Mouse (Mus musculus): Measurements from ENCODE around the gene Syde2. TPM values are rescaled to one million over a fixed set of nuclear protein-coding genes. Genes with fewer than 3 reads are reported as not detected.
A peak's percentile ranks its signal among the peaks of the same experiment; 100 is the strongest.

Gene Syde2
- total RNA-seq, 1 experiment from 2014 or later, result 4.9 TPM

DNA sequence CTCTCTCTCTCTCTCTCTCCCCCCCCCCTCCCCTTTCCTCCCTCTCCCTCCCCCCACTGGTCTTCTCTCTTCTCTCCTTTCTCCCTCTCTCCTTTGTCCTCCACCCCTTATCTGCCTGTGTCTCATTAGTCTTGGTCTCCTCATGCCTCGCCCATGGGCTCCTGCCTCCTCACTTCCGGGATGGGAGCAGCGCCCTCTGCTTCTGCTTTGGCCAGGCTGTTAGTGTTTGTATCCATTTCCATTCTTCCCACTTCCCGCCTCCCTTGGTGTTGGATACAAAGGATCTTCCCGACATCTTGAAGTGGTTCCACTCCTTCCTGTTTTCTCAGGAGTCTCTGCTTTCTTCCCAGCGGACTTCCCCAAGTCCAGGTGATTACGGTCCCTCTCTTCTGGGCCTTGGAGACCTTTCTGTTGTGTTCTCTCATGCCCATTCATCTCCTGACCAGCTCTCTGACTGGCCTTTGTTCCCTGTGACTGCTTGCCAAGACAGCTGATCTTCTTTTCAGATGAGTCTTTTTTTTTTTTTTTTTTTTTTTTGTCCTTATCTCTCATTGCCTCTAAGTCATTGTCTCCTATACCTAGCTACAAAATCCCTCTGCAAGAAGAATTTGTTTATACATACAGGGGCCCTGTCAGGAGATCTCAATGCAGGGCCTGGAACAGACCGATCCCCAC is 24.0 kb downstream of the Syde2 start:
- no peak for DNase-seq

DNA sequence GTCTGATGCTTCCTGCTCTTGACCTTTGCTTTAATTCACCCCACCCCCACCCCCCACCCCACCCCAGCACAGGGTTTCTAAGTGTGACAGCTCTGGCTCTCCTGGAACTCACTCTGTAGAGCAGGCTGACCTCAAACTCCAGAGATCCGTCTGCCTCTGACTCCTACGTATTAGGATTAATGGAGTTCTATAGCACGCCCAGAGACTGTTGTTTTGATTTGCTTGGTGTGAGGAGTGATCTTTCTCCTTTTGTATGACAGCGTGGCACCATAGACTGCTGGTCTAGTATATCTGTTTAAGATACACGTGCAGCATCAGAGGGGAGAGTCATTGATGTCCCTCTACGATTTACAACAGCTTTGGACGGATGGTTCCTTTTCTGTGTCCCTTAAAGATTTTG is 25.8 kb downstream of the Syde2 start:
- DNase-seq, result no peak

DNA sequence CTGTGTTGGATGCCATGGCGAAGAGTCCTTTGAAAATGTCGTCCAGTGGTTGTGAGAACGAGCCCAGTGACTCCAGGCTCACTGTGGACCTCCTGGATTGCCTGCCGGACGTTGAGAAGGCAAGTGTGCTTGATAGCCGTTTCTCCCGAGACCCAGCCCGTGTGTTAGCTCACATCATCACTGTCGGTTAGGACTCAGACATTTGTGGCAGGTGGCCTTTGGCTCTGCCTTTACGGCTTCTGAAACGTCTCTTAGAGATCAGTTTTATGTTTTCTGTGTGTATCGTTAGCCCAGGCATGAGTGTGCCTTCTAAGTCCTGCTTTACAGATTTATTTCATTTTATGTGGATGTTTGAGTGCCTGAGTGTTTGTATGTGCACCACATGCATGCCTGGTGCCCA is 26.7 kb downstream of the Syde2 start:
- no peak for DNase-seq

DNA sequence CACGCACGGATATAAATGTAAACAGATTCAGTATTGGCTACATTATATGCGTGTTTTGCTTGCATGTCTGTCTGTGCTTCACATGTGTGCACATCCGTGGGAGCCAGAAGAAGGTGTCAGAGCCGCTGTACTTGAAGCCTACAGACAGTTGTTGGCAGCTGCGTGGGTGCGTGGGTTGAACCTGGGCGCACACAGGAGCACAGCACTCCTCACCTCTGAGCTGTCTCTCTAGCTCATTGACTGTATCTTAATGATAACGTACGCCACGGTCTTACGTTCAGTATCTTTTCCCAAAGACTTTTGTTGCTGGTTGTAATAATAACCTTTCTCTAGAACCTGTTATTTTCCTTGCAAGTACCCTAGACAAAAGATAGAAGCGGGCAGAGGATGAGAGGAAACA is 29.3 kb downstream of the Syde2 start:
- DNase-seq, result no peak

DNA sequence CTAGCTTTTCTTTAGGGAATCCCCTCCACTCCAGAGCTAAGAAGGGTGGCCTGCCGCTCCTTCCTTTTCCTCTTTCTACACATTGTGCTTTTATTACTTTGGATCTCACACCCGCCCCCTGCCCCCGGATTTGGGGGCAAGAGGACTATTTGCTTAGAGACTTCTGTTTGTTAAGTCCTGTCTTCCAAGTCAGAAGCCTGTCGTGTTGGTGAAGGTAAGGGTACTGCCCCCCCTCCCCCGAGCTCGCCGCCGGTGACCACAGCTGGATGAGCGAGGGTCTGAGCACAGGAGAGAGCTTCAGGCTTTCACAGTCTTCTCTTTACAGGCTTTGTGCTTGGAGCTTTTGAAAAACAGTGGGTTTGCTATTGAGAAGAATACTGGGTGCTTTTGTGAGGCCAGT is 29.9 kb downstream of the Syde2 start:
- no peak for DNase-seq

DNA sequence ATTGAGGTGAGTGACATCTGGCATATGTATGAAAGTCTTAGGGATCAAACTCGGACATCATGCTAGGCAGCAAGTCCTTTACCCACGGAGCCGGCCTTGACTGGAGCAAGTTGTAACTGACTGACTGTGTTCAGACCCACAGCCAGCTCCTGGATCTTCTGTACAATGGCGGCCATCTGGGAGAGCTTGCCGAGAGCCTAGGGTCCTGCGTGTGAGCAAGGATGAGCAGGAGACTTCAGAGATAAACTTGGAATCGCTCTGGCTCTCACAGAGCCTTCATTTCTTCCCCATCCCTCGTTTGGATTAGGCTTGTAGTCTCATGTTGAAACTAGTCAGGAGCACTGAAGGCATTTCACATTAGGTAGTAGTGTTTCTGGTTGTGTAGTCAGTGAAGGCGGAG is 34.6 kb downstream of the Syde2 start:
- DNase-seq, result no peak

DNA sequence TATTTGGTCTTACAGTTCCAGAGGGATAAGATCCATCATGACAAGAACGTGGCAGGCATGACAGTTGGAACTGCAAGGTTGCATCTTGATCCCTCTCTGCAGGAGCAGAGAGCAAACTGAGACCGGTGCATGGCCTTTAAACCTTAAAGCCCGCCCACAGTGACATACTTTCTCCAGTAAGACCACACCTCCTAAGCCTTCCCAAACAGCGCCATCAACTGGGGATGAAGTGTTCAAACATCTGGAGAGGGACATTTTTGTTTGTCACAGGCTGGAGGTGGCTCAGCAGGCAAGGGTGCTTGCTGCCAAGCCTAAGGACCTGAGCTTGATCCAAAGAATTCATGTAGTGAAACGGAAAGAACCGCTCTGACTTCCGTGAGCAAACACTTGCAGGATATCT is 37.1 kb downstream of the Syde2 start:
- DNase-seq, result no peak

DNA sequence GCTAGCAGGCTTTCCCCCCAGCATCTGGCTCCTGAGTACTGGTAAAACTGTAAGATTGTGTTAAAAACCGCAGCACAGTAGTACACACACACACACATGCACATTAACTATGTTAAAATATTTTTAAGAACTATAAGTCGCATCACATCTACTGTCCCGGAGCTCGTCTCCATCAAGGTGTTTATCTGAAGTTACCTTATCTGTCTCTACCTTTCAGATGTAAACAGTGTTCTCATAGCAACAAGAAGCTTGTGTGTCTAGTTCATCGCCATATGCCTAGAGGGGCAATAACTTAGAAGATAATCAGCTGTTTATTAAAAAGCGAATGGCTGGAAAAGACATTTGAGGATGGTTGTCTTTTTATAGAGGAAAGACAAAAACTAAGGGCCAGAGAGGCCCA is 37.8 kb downstream of the Syde2 start:
- no peak for DNase-seq

DNA sequence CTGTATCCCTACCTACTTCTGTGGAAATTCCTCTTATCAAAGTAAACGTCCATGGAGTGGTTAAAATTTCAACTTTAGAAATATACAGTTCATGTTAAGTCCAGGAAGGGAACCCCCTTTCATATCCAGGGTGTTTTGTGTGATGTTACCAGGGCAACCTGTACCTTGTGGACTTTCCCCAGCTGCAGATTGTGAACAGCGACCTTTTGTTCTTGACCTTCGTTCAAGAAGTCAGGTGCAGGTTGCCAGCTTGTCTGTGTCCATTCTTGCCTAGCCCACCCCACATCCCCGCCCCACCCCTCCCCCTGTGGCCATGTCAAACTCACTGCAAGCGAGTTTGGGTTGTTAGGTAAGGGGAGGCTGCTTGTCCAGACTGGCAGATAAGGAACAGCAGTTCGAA is 39.4 kb downstream of the Syde2 start:
- no peak for DNase-seq

DNA sequence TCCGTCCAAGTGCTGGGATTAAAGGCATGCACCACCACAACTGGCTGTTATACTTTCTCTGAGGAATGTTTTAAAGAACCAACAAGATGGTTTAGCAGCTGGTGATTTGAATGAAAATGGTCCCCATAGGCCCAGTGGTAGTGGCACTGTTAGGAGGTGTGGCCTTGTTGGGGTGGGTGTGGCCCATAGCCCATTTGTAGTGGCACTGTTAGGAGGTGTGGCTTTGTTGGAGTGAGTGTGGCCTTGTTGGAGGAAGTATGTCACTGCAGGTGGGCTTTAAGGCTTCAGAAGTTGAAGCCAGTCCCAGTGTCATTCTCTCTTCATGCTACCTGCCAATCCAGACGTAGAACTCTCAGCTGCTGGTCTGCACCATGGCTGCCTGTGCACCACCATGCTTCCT is 40.7 kb downstream of the Syde2 start:
- DNase-seq, result no peak

DNA sequence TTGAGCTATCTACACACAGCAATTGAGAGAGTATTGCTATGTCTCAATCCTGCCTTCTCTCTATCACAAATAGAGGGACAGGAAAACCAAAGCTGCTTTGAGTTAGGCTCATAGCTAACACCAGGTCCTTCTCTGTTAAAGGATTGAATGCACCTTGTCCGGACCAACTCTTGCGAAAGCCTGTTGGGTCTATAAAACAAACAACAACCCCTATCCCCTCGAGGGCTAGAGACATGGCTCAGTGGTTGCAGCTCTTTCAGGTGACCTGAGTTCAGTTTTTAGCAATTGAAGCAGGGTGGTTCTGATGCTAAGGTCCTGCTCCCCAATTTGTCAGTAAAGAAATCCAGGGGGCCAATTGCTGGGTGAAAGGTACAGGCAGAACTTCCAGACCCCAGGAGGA is 41.6 kb downstream of the Syde2 start:
- DNase-seq, result no peak

DNA sequence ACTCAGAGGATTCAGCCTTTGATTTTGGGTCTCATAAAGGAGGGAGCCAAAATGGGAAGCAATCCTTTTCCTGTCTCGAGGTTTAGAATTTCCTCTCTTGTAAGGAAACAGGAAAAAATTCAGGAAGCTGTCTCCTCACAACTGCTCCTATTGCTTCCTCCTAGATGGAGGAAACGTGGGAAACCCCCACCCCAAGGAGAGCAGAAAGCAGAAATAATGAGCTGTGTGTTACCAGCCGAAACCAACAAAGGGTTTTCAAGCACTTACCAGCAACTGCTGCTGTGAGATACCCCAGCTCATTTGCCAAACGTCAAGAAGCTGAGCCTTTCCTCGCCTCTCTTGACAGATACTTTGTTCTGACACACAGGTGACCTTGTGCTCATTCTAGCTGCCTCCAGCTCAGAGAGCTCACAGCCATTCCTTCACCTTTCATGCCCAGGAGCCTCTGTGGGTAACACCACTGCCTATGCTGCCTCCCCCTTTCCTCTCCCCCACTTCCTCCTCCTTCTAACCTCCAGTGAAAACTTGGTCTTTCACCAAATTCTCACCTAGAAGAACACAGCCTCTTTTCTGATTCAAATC is 42.7 kb downstream of the Syde2 start:
- no peak for DNase-seq

DNA sequence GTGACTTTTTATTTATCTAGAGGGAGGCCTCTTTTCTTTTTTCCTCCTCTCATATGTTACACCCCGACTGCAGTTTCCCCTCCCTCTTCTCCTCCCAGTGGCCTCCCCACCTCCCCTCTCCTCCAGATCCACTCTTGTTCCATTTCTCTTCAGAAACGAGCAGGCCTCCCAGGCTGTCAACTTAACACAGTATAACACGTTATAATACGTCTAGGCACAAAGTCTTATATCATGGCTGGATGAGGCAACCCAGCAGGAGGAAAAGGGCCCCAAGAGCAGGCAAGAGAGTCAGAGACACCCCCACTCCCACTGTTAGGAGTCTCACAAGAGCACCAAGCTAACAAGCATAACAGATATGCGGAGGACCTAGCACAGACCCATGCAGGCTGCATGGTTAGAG is 45.3 kb downstream of the Syde2 start:
- no peak for DNase-seq

DNA sequence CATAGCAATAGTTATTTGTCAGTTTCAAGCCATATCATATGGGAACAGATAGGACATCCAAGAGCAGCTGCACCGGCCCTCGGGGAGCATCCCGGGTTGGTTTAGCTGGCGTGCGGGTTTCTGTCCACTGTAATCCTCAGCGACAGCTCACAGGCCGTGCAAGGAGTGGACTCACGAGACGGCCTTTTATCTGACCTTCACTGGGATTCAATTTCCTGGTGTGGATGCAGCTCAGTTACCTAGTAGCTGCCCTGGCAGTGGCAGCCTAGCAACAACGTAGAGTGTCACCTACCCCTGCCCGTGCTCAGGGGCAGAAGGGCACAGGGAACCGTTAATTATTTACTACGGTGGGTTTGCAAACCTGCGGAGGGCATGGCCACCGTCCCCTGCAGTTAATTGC is 50.2 kb downstream of the Syde2 start:
- DNase-seq, result no peak

DNA sequence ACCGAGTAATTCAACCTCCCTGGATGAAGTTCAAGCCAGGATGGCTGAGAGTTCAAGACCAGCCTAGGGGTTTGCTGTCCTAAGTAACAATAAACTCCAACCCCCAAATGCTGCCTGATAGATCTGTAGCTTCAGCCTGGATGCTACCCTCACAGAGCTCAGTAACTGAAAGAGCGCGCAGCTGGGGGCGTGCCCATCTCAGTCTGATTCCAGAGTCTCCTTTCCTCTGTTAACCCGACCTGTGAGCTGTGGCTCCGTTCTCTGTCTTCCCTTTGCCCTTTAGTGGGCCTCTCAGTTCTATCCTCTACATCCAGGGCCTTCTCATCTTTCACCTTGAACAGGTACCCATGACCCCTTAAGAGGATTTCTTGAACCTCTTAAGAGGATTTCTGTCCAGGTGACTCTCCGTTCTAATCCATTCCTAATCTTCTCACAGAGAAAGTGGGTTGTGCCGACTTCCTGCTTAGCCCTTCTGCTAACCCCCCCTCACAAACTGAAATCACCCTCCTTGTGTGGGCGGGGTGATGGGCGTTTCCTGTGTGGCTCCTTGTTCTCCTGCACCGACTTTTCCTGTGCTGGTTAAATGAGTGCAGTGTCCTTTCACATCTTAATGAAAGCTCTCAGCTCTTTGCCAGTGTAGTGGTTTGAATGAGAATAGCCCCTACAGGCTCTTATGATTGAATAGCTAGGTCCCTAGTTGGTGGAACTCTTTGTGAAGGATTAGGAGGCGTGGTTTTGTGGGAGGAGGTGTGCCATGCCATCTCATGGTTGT is 51.6 kb downstream of the Syde2 start:
- DNase-seq, result no peak

DNA sequence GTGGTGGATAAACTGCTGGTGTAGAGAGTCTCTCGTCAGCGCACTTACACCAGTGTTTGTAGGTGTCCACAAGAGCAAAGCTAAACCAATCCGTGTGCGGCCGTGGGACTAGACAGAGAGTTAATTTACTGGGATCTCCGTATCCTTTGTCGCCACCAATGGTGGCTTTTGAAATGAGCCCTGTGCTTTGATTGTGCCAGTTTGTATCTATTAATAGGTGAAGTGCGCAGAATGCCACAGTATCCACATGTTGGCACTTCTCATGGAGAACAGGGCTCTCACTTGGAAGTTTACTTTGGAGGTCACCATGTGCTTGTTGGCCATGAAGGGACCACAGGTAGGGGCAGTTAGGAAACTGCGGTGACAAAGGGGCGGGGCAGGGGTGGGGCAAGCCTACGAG is 53.7 kb downstream of the Syde2 start:
- no peak for DNase-seq

DNA sequence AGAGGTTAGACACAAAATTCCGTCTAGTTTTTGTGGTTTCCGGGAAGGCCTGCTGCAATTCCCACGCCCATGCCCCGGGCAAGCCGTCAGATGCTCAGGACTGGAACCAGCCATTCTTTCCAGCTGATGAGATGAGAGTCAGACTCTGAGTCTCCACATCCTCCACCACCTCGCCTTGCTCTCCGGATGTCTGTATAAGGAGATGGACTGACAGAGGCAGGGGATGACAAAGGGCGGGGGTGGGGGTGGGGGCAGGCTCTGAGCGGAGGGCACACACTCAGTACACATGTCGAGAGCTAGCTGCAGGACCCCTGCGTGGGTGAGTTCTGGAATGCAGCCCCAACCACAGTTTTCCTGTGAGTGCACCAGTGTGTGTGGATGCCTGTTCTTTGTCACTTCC is 57.3 kb downstream of the Syde2 start:
- DNase-seq, result peak; percentile 17

DNA sequence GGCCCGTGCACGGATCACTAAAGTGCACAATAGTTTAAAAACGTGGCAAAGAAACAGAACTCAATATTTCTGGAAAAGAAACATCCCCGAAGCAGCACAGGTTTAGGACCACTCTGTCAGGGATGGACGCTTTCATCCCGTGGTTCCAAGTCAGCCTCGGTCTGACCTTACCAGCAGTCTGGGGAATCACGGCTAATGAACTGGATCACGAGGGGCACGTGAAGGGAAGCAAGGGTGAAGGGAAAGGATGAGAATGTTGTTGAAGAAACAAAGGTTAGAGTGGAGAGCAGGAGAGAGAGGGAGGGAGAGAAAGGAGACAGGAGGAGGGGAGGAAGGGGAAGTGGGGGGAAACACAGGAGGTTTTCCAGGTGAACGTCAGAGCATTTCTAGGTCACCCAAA is 58.4 kb downstream of the Syde2 start:
- no peak for DNase-seq

DNA sequence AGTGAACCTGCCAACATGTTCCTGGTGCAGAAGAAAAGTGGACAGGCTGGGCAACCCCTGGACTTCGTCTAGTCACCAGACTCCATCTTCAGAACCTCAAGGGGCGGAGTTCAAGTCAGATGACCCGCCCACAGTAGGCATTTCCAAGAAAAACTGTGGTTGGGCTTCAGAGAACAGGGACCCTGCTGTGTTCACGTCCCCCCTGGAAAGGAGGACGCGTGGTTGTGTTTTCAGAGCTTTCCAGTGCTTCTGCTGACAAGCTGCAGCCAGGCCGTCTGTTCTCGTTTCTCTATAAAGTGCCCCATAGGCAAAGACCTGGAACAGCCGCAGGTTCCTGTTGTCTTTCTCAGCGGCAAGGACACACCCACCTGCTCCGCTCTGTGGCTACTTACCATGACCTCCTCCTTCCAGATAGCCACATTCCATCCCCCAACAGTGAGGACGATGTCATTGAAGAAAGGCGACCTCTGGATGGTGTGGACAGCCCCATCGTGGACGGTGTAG is 60.1 kb downstream of the Syde2 start:
- DNase-seq, result peak; percentile 47

DNA sequence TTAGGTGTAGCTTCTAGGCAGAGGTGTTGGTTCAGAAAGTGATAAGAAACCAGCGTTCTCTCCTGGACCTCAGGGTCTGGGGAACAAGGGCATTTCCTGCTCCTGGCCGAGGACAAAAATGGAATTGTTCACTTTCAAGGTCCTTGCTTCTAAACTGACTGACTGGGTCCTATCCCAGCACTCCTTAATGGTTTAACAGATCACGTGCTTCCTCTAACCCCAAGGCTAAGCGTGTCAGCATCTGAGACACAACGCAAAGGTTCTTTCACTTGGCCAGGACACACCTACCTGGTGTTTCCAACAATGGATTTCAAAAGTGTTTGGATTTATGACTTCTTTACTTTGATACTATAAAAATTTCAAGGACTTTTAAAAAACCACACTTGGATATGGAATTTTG is 62.3 kb downstream of the Syde2 start:
- no peak for DNase-seq

DNA sequence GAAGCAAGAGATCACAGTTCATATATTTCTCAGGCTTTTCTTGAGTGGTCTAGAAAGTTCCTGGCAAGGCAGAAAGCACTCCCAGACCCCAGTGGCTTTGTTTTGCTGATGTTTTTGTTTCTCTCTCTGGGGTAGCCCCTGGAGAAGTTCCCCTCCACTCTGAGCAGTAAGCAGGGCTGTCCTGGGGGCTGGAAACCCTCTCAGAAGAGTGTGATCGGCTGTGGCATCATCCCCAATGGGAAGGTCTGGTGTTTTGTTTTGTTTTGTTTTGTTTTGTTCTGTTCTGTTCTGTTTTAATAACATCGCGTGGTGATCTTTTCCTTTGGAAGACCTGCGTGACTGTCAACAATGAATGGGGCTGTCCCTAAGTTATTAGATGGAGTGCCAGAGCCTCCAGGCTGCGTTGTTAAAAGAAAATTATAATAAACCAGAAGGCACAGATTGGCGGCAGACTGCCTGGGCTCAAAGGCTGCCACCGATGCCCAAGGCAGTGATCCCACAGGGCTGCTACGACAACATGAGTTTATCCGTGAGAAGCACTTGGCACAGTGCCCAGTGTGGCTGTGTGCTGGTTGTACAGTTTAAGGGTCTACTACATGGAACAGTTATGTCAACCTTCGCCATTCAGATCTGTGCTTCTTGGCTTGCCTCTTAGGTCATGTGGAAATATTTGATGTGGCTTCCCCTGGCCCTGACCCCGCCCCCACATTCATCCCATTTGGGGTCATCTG is 63.8 kb downstream of the Syde2 start:
- DNase-seq, result peak; percentile 45

DNA sequence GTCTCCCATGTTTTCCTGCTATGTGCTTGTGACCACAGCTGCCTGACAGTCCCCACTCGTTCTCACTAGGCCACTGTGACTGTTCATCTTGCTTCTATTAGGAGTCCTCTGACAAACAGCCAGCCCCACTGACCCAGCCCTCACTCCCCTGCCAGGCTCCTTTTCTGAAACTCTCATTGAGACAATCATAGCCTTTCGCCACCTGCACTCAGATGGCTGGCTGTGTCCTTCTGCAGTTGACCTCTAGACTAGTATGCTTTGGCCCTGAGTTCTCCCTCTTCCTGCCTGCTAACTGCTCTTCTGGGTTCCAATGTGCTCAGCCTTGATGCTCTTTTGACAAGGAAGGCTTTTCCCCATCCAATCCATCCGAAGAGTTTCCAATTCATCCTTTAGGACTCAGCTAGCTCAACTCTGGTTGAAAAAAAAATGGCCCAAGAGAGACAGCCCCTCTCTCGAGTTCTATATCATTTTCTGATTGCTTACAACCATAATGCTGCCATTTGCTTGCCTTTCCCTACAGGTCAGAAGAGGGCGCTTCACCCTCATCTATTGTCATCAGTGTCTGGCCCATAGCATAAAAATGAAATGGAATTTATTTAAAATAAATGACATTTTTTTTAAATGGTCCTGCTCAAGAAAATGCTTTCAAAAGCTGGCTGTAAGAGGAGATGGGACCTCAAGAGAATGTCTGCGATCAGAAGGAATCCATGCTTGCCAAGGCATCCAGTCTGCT is 65.6 kb downstream of the Syde2 start:
- DNase-seq, result no peak
